Mouse (Mus musculus) adrenal gland, adult 10 weeks (tissue): Measurements from ENCODE around the gene Wdr62. TPM values are rescaled to one million over a fixed set of nuclear protein-coding genes. Genes with fewer than 3 reads are reported as not detected.

ENCODE experiments used
- polyA plus RNA-seq: library from polyadenylated mRNA; stranded (reverse); fragments of 350-450 nt; fragmentation: Illumina TruSeq; extraction: RNeasy Lipid Tissue Mini Kit (QIAGEN cat#74804); gene quantifications from one replicate; pipeline ENCODE4 v1.2.3, GENCODE M21; 2014; ENCODE audit warnings: low read depth, low replicate concordance

Gene Wdr62
- polyA plus RNA-seq = 0.12 TPM

GRCm38 (mm10) chr7:30279951-30280669 is at the start of gene Wdr62, which contains the start of gene Thap8:
Gene Wdr62 (minus strand): TSS chr7:30280419.
Gene Thap8 (plus strand): TSS chr7:30280094.

GRCm38 (mm10) chr7:30323795-30324194 is 43.6 kb upstream of the Wdr62 start, which contains the start of gene Sdhaf1:
Gene Sdhaf1 (minus strand): TSS chr7:30323895.

GRCm38 (mm10) chr7:30321539-30322284 is 41.5 kb upstream of the Wdr62 start, which contains the start of gene E130208F15Rik:
Gene E130208F15Rik (plus strand): TSS chr7:30321740.

GRCm38 (mm10) chr7:30314721-30315155 is 34.5 kb upstream of the Wdr62 start, which contains the start of gene Syne4:
Gene Syne4 (plus strand): TSS chr7:30314807.

GRCm38 (mm10) chr7:30308076-30309005 is 28.1 kb upstream of the Wdr62 start, which contains the start of gene Alkbh6:
Gene Alkbh6 (plus strand): TSS chr7:30308717.

GRCm38 (mm10) chr7:30291215-30292131 is 11.3 kb upstream of the Wdr62 start, which contains the start of gene Clip3:
Gene Clip3 (plus strand): TSS chr7:30291728.

GRCm38 (mm10) chr7:30235625-30236024 is 44.6 kb downstream of the Wdr62 start, which contains the start of gene Ovol3:
Gene Ovol3 (minus strand): TSS chr7:30235725.

GRCm38 (mm10) chr7:30231669-30232454 is 48.4 kb downstream of the Wdr62 start, which contains the start of the genes Polr2i and Tbcb:
Gene Polr2i (plus strand): TSS chr7:30231948.
Gene Tbcb (minus strand): TSS chr7:30232272.

GRCm38 (mm10) chr7:30198481-30198971 is 81.7 kb downstream of the Wdr62 start, which contains the start of gene Capns1:
Gene Capns1 (minus strand): TSS chr7:30198811.

Other genes with a start within 250 kb of the Wdr62 start
- 7.2 TPM for gene Zfp14, start 229.0 kb downstream of the Wdr62 start, polyA plus RNA-seq
- 1.8 TPM for gene Zfp82, start 207.5 kb downstream of the Wdr62 start, polyA plus RNA-seq
- gene Gm26920, start 190.0 kb downstream of the Wdr62 start, polyA plus RNA-seq = not detected
- 2.0 TPM for gene Zfp566, start 189.9 kb downstream of the Wdr62 start, polyA plus RNA-seq
- gene Zfp260, start 185.6 kb downstream of the Wdr62 start, polyA plus RNA-seq = 142 TPM
- 3.9 TPM for gene Zfp382, start 158.5 kb downstream of the Wdr62 start, polyA plus RNA-seq
- 49.5 TPM for gene Zfp146, start 110.7 kb downstream of the Wdr62 start, polyA plus RNA-seq
- gene Cox7a1, start 96.3 kb downstream of the Wdr62 start, polyA plus RNA-seq = 2.9 TPM
- gene Capns1, start 81.6 kb downstream of the Wdr62 start, polyA plus RNA-seq = 171 TPM
- gene Polr2i, start 48.5 kb downstream of the Wdr62 start, polyA plus RNA-seq = not detected
- gene Tbcb, start 48.1 kb downstream of the Wdr62 start, polyA plus RNA-seq = 7.1 TPM
- gene Ovol3, start 44.7 kb downstream of the Wdr62 start, polyA plus RNA-seq = not detected
- gene Thap8, start 325 bp downstream of the Wdr62 start, polyA plus RNA-seq = not detected
- gene Clip3, start 11.3 kb upstream of the Wdr62 start, polyA plus RNA-seq = 14.6 TPM
- 5.4 TPM for gene Alkbh6, start 28.3 kb upstream of the Wdr62 start, polyA plus RNA-seq
- 2.3 TPM for gene Syne4, start 34.4 kb upstream of the Wdr62 start, polyA plus RNA-seq
- gene E130208F15Rik, start 41.3 kb upstream of the Wdr62 start, polyA plus RNA-seq = 1.2 TPM
- 3.0 TPM for gene Sdhaf1, start 43.5 kb upstream of the Wdr62 start, polyA plus RNA-seq
- 1.4 TPM for gene Lrfn3, start 82.4 kb upstream of the Wdr62 start, polyA plus RNA-seq
- 3.2 TPM for gene Tyrobp, start 133.3 kb upstream of the Wdr62 start, polyA plus RNA-seq
- gene Hcst, start 139.4 kb upstream of the Wdr62 start, polyA plus RNA-seq = not detected
- gene Nfkbid, start 141.3 kb upstream of the Wdr62 start, polyA plus RNA-seq = not detected
- 8.6 TPM for gene Aplp1, start 165.1 kb upstream of the Wdr62 start, polyA plus RNA-seq
- not detected for gene Kirrel2, start 177.3 kb upstream of the Wdr62 start, polyA plus RNA-seq
- gene Nphs1, start 177.9 kb upstream of the Wdr62 start, polyA plus RNA-seq = not detected
- gene Prodh2, start 213.2 kb upstream of the Wdr62 start, polyA plus RNA-seq = not detected